Mouse (Mus musculus): Measurements from ENCODE around the gene Tspan4.

GRCm38 (mm10) chr7:141462333-141462821 is 12.7 kb upstream of the Tspan4 start:
- TF ChIP-seq POLR2A (IDR thresholded peaks at IDR 0.05; ENCODE audit: insufficient read length, low read depth), result no peak
- TF ChIP-seq TCF12 (IDR thresholded peaks at IDR 0.05; ENCODE audit: insufficient read depth, poor library complexity, severe bottlenecking), result no peak
- no peak for TF ChIP-seq MYOG (IDR thresholded peaks at IDR 0.05; ENCODE audit: control insufficient read depth in 1 of 3, insufficient read depth in 1 of 3, insufficient read length in 2 of 3, low read depth in 2 of 3)
- no peak for TF ChIP-seq MYOD1 (IDR thresholded peaks at IDR 0.05; ENCODE audit: control insufficient read depth in 1 of 3, insufficient read length in 2 of 3, low read depth in 2 of 3)

Data from myocyte (in vitro differentiated cells).